Mouse (Mus musculus) midbrain, embryonic 15.5 days (tissue): ENCODE results near the gene Brat1. TPM values are rescaled to one million over a fixed set of nuclear protein-coding genes. Genes with fewer than 3 reads are reported as not detected.

Experiments used
- ATAC-seq: fragments of 200-750 bp; cut with Nextera tagmentation; replicated peaks from 2 replicates; pipeline ENCODE4 v1.8.0; 2017; ENCODE audit warnings: moderate TSS enrichment
- H3K27ac ChIP-seq: fragments of 300-500 bp; sonication (generic); 2 replicates; pipeline ENCODE4 v1.5.1; 2015; ENCODE audit warnings: mild to moderate bottlenecking, inconsistent platforms
- H3K27me3 ChIP-seq: fragments of 300-500 bp; sonication (generic); replicated peaks from 2 replicates; pipeline ENCODE4 v1.6.1; 2015; ENCODE audit warnings: inconsistent platforms
- H3K36me3 ChIP-seq: fragments of 300-500 bp; sonication (generic); replicated peaks from 2 replicates; pipeline ENCODE4 v1.6.1; 2015; ENCODE audit warnings: inconsistent platforms
- H3K4me1 ChIP-seq: fragments of 300-500 bp; sonication (generic); 2 replicates; pipeline ENCODE4 v1.6.1; 2015; ENCODE audit warnings: inconsistent platforms
- H3K4me2 ChIP-seq: fragments of 300-500 bp; sonication (generic); 2 replicates; pipeline ENCODE4 v1.6.1; 2015; ENCODE audit warnings: inconsistent platforms, mild to moderate bottlenecking, moderate library complexity
- H3K4me3 ChIP-seq: fragments of 300-500 bp; sonication (generic); 2 replicates; pipeline ENCODE4 v1.5.1; 2015; ENCODE audit warnings: mild to moderate bottlenecking, inconsistent platforms
- H3K9ac ChIP-seq: fragments of 300-500 bp; sonication (generic); 2 replicates; pipeline ENCODE4 v1.6.1; 2015; ENCODE audit warnings: mild to moderate bottlenecking, inconsistent platforms
- H3K9me3 ChIP-seq: fragments of 300-500 bp; sonication (generic); 2 replicates; pipeline ENCODE4 v1.6.1; 2016; ENCODE audit warnings: inconsistent platforms
- WGBS: fragments of 180-500 bp; shearing (Covaris S2); methylation state at CpG from one replicate; pipeline ENCODE4 v1.1.7; 2015; ENCODE audit warnings: mixed read lengths; 5-methylcytosine and 5-hydroxymethylcytosine counted together
- polyA plus RNA-seq: library from polyadenylated mRNA; unstranded; fragments of >200 nt; fragmentation: Nextera tagmentation; extraction: Ambion mirVana; gene quantifications from 2 replicates; pipeline ENCODE4 v1.2.1, GENCODE M21; 2015

Gene Brat1
- polyA plus RNA-seq, 1 experiment from 2014 or later = 25.9 TPM

- H3K9me3 ChIP-seq = no peaks in the 10 kb centered on the region
- peaks cover 2% of the 10 kb centered on the region; the same call in 1 of the 2 replicates for H3K36me3 ChIP-seq
- no peak overlapping the region for H3K9ac ChIP-seq
- no peak overlapping the region for H3K4me2 ChIP-seq
- 0 out of 2 replicates have a peak, but pooled peaks cover 3% of the 10 kb centered on the region for H3K4me1 ChIP-seq
- WGBS = 76% methylated on average over 11 of the region's 11 CpGs
- H3K27me3 ChIP-seq = no peaks in the 10 kb centered on the region
- H3K4me3 ChIP-seq = no peak overlapping the region
- H3K27ac ChIP-seq = peak overlapping the region; percentile 0
- no peak for ATAC-seq
These were observed 29.2 kb upstream of the Brat1 start for GRCm38 (mm10) chr5:140675640-140676039.

- no peak overlapping the region for H3K4me3 ChIP-seq
- H3K9ac ChIP-seq = no peak overlapping the region
- H3K27ac ChIP-seq = no peak overlapping the region
- WGBS = 92% methylated on average over 6 of the region's 6 CpGs
- 0 out of 2 replicates have a peak, but pooled peaks cover 3% of the 10 kb centered on the region for H3K4me1 ChIP-seq
- peaks cover 6% of the 10 kb centered on the region; the same call in 1 of the 2 replicates for H3K36me3 ChIP-seq
- H3K9me3 ChIP-seq = no peaks in the 10 kb centered on the region
- no peaks in the 10 kb centered on the region for H3K27me3 ChIP-seq
- H3K4me2 ChIP-seq = no peak overlapping the region
- ATAC-seq = no peak
These were observed 27.7 kb upstream of the Brat1 start for GRCm38 (mm10) chr5:140677137-140677536.

- Histone ChIP-seq H3K9ac (no peak overlapping the region), H3K9me3 (no peaks in the 10 kb centered on the region), H3K4me3 (no peak overlapping the region), H3K4me1 (peaks cover under 1% of the 10 kb centered on the region; the same call in 1 of the 2 replicates), H3K27me3 (no peaks in the 10 kb centered on the region), H3K27ac (no peak overlapping the region), H3K4me2 (no peak overlapping the region), H3K36me3 (peaks cover 6% of the 10 kb centered on the region; the same call in 1 of the 2 replicates)
- whole genome bisulfite sequencing = 86% methylated on average over 6 of the region's 6 CpGs
- ATAC-seq = no peak
These were observed 24.8 kb upstream of the Brat1 start for GRCm38 (mm10) chr5:140680051-140680450.

GRCm38 (mm10) chr5:140680950-140681349, 23.9 kb upstream of the Brat1 start:
- Histone ChIP-seq H3K27me3 (no peaks in the 10 kb centered on the region), H3K9me3 (no peaks in the 10 kb centered on the region), H3K4me1 (no peaks in the 10 kb centered on the region; the same call in 1 of the 2 replicates), H3K4me3 (no peak overlapping the region), H3K36me3 (peaks cover 6% of the 10 kb centered on the region; the same call in 1 of the 2 replicates), H3K9ac (no peak overlapping the region), H3K4me2 (no peak overlapping the region), H3K27ac (no peak overlapping the region)
- 81% methylated on average over 1 of the region's 1 CpGs for WGBS
- no peak for ATAC-seq

GRCm38 (mm10) chr5:140682113-140682512, 22.7 kb upstream of the Brat1 start:
- Histone ChIP-seq H3K27me3 (no peaks in the 10 kb centered on the region), H3K36me3 (peaks cover 6% of the 10 kb centered on the region; the same call in 1 of the 2 replicates), H3K4me1 (no peaks in the 10 kb centered on the region; the same call in 1 of the 2 replicates), H3K9ac (no peak overlapping the region), H3K27ac (no peak overlapping the region), H3K4me3 (no peak overlapping the region), H3K4me2 (no peak overlapping the region), H3K9me3 (no peaks in the 10 kb centered on the region)
- WGBS = 97% methylated on average over 6 of the region's 6 CpGs
- ATAC-seq = no peak

- H3K4me1 ChIP-seq = no peaks in the 10 kb centered on the region; the same call in 1 of the 2 replicates
- H3K4me2 ChIP-seq = no peak overlapping the region
- 60% methylated on average over 16 of the region's 16 CpGs for WGBS
- no peak overlapping the region for H3K27ac ChIP-seq
- no peak overlapping the region for H3K4me3 ChIP-seq
- no peaks in the 10 kb centered on the region for H3K27me3 ChIP-seq
- ATAC-seq = peak; percentile 55; the same call in 1 of the 2 replicates
- peaks cover 21% of the 10 kb centered on the region; the same call in 1 of the 2 replicates for H3K36me3 ChIP-seq
- no peak overlapping the region for H3K9ac ChIP-seq
- no peaks in the 10 kb centered on the region for H3K9me3 ChIP-seq
These were observed 20.3 kb upstream of the Brat1 start for GRCm38 (mm10) chr5:140684343-140685148.

- H3K9me3 ChIP-seq = no peaks in the 10 kb centered on the region
- H3K4me2 ChIP-seq = no peak overlapping the region
- H3K9ac ChIP-seq = no peak overlapping the region
- H3K27me3 ChIP-seq = no peaks in the 10 kb centered on the region
- no peaks in the 10 kb centered on the region; the same call in 1 of the 2 replicates for H3K4me1 ChIP-seq
- no peak overlapping the region for H3K27ac ChIP-seq
- no peak overlapping the region for H3K4me3 ChIP-seq
- H3K36me3 ChIP-seq = peaks cover 26% of the 10 kb centered on the region; the same call in 1 of the 2 replicates
- WGBS = 81% methylated on average over 3 of the region's 3 CpGs
- ATAC-seq = no peak
These were observed 16.4 kb upstream of the Brat1 start for GRCm38 (mm10) chr5:140688434-140688833.

- no peaks in the 10 kb centered on the region for H3K27me3 ChIP-seq
- WGBS = 83% methylated on average over 7 of the region's 7 CpGs
- no peaks in the 10 kb centered on the region for H3K9me3 ChIP-seq
- H3K36me3 ChIP-seq = peaks cover 19% of the 10 kb centered on the region; the same call in 1 of the 2 replicates
- no peak overlapping the region for H3K27ac ChIP-seq
- no peak for ATAC-seq
- H3K4me1 ChIP-seq = peaks cover 6% of the 10 kb centered on the region
- no peak overlapping the region for H3K9ac ChIP-seq
- H3K4me3 ChIP-seq = no peak overlapping the region
- no peak overlapping the region for H3K4me2 ChIP-seq
These were observed 8.8 kb upstream of the Brat1 start for GRCm38 (mm10) chr5:140695987-140696386.

GRCm38 (mm10) chr5:140699776-140700175, 5.0 kb upstream of the Brat1 start:
- 86% methylated on average over 9 of the region's 9 CpGs for WGBS
- ATAC-seq = no peak
- Histone ChIP-seq H3K4me2 (no peak overlapping the region), H3K4me3 (no peak overlapping the region), H3K9me3 (no peaks in the 10 kb centered on the region), H3K36me3 (peaks cover 11% of the 10 kb centered on the region; the same call in 1 of the 2 replicates), H3K27ac (no peak overlapping the region), H3K4me1 (peaks cover 26% of the 10 kb centered on the region), H3K9ac (no peak overlapping the region), H3K27me3 (no peaks in the 10 kb centered on the region)

GRCm38 (mm10) chr5:140701661-140702060, 3.1 kb upstream of the Brat1 start:
- peaks cover 38% of the 10 kb centered on the region for H3K4me1 ChIP-seq
- no peaks in the 10 kb centered on the region for H3K9me3 ChIP-seq
- no peaks in the 10 kb centered on the region for H3K27me3 ChIP-seq
- H3K36me3 ChIP-seq = 0 out of 2 replicates have a peak, but pooled peaks cover 4% of the 10 kb centered on the region
- under 1% methylated on average over 25 of the region's 25 CpGs for WGBS
- H3K9ac ChIP-seq = peak overlapping the region; percentile 62
- H3K4me2 ChIP-seq = peak overlapping the region; percentile 77
- H3K4me3 ChIP-seq = peak overlapping the region; percentile 53
- ATAC-seq = peak; percentile 0; the same call in 1 of the 2 replicates
- peak overlapping the region; percentile 89 for H3K27ac ChIP-seq

- ATAC-seq = peak; percentile 62
- Histone ChIP-seq H3K27ac (peak within 1 kb of the TSS; percentile 89), H3K9ac (peak within 1 kb of the TSS; percentile 62), H3K9me3 (no peaks in the 10 kb centered on the region), H3K4me2 (peak within 1 kb of the TSS; percentile 77), H3K36me3 (0 out of 2 replicates have a peak, but pooled peaks cover 4% of the 10 kb centered on the region), H3K27me3 (no peaks in the 10 kb centered on the region), H3K4me1 (peaks cover 38% of the 10 kb centered on the region), H3K4me3 (peak within 1 kb of the TSS; percentile 53)
- under 1% methylated on average over 29 of the region's 33 CpGs for WGBS
These were observed 2.7 kb upstream of the Brat1 start, which contains the start of gene Iqce for GRCm38 (mm10) chr5:140702103-140702513. Iqce (minus strand) TSS chr5:140702378.

GRCm38 (mm10) chr5:140702618-140703175, 2.1 kb upstream of the Brat1 start:
- Histone ChIP-seq H3K4me1 (peaks cover 38% of the 10 kb centered on the region), H3K9ac (peak overlapping the region; percentile 62; the same call in 1 of the 2 replicates), H3K36me3 (peaks cover 4% of the 10 kb centered on the region; the same call in 1 of the 2 replicates), H3K9me3 (no peaks in the 10 kb centered on the region), H3K27me3 (no peaks in the 10 kb centered on the region), H3K27ac (peak overlapping the region; percentile 89), H3K4me3 (peak overlapping the region; percentile 53), H3K4me2 (peak overlapping the region; percentile 77)
- 59% methylated on average over 19 of the region's 19 CpGs for WGBS
- ATAC-seq = no peak
